Mouse (Mus musculus) embryo, embryonic 9.5 days (tissue): Measurements from ENCODE around the gene Mrpl51.
"Not testable (repeated sequence)": the region's sequence is repeated elsewhere in the genome, so short reads cannot be mapped to it uniquely, and the experiment has no call there.

Source experiments
- DNase-seq: peaks from one replicate; pipeline ENCODE4 v3.0.0-alpha.2; 2017; ENCODE audit errors: extremely low spot score

Mrpl51 gene

GRCm38 (mm10) chr6:125159773-125160557 lies 31.6 kb upstream of the Mrpl51 start:
- no peak for DNase-seq

- DNase-seq: no peak
Observed at GRCm38 (mm10) chr6:125160558-125160853, 31.1 kb upstream of the Mrpl51 start.

- DNase-seq: peak; percentile 82
Observed at GRCm38 (mm10) chr6:125160854-125161760, 30.5 kb upstream of the Mrpl51 start.

- peak; percentile 70 for DNase-seq
Observed at GRCm38 (mm10) chr6:125161971-125162370, 29.6 kb upstream of the Mrpl51 start.

- not testable (repeated sequence) for DNase-seq
Observed at GRCm38 (mm10) chr6:125162615-125163305, 28.8 kb upstream of the Mrpl51 start.

GRCm38 (mm10) chr6:125163801-125164657 lies 27.6 kb upstream of the Mrpl51 start:
- no peak for DNase-seq

GRCm38 (mm10) chr6:125164672-125165327 lies 26.8 kb upstream of the Mrpl51 start:
- DNase-seq: peak; percentile 88

- peak; percentile 99 for DNase-seq
Observed at GRCm38 (mm10) chr6:125165328-125165891, 26.2 kb upstream of the Mrpl51 start.

- peak; percentile 87 for DNase-seq
Observed at GRCm38 (mm10) chr6:125166051-125166751, 25.4 kb upstream of the Mrpl51 start, which contains the start of gene Gapdh. Gene Gapdh (minus strand): TSS chr6:125166467.

- peak; percentile 67 for DNase-seq
Observed at GRCm38 (mm10) chr6:125166861-125167650, 24.5 kb upstream of the Mrpl51 start.

GRCm38 (mm10) chr6:125168086-125168485 lies 23.5 kb upstream of the Mrpl51 start:
- DNase-seq: no peak

- DNase-seq: no peak
Observed at GRCm38 (mm10) chr6:125170194-125170593, 21.4 kb upstream of the Mrpl51 start.

- no peak for DNase-seq
Observed at GRCm38 (mm10) chr6:125172474-125172873, 19.1 kb upstream of the Mrpl51 start.

- no peak for DNase-seq
Observed at GRCm38 (mm10) chr6:125173256-125173655, 18.3 kb upstream of the Mrpl51 start.

- DNase-seq: no peak
Observed at GRCm38 (mm10) chr6:125175469-125175868, 16.1 kb upstream of the Mrpl51 start.

- no peak for DNase-seq
Observed at GRCm38 (mm10) chr6:125179601-125180000, 12.0 kb upstream of the Mrpl51 start.

- no peak for DNase-seq
Observed at GRCm38 (mm10) chr6:125182133-125182532, 9.5 kb upstream of the Mrpl51 start.

- DNase-seq: no peak
Observed at GRCm38 (mm10) chr6:125186203-125186602, 5.4 kb upstream of the Mrpl51 start.

GRCm38 (mm10) chr6:125190816-125191215 lies 785 bp upstream of the Mrpl51 start:
- peak; percentile 20 for DNase-seq
